Mouse (Mus musculus): Measurements from ENCODE around the gene Gal3st1.

GRCm38 (mm10) chr11:3970361-3970760 lies 13.1 kb upstream of the Gal3st1 start:
- TF ChIP-seq POLR2A (IDR thresholded peaks at IDR 0.05; ENCODE audit: borderline replicate concordance, insufficient read depth, low read length) = no peak
- no peak for TF ChIP-seq CTCF (IDR thresholded peaks at IDR 0.05; ENCODE audit: borderline replicate concordance, insufficient read depth, low read depth, low read length)

Measured in cerebellum, adult 2 months (tissue).